Comparison of ENCODE assay signal across 9 mouse cellular contexts in genomic region chr11:32216851-32217250, GRCm38 (mm10). TPM values are rescaled to one million over a fixed set of nuclear protein-coding genes. Genes with fewer than 3 reads are reported as not detected.
DNase-seq lines count a peak whose midpoint lies in the region; ATAC-seq and TF ChIP-seq lines count a peak whose summit lies in the region.
"Had no signal": no experiment of that assay in that cellular context is flagged by ENCODE, and none has a peak within 500 bp of the region (broad histone marks: within the 10 kb centered on the region; RNA-seq: fewer than 3 reads in every experiment).

No protein-coding gene starts in this region.

- H3K9ac ChIP-seq in kidney, embryonic 16.5 days (replicated peaks; ENCODE audit: low read length), result no peak overlapping the region
- H3K9ac ChIP-seq in MEL (ENCODE audit: control insufficient read depth, low read depth, low read length, poor library complexity, severe bottlenecking), result no peak overlapping the region

- no peaks in the 10 kb centered on the region for H3K4me1 ChIP-seq in kidney, adult 2 months (ENCODE audit: control insufficient read depth, insufficient read depth, low read length)
- peaks cover 22% of the 10 kb centered on the region for H3K4me1 ChIP-seq in kidney, embryonic 16.5 days (ENCODE audit: insufficient read depth, low read length)
- H3K4me1 ChIP-seq in MEL (ENCODE audit: control insufficient read depth in 1 of 2, insufficient read depth in 2 of 2, low read length in 2 of 2), result no peaks in the 10 kb centered on the region

- no peak for TF ChIP-seq POLR2A in kidney, adult 2 months (IDR thresholded peaks at IDR 0.05; ENCODE audit: low read depth, low read length)
- no peak for TF ChIP-seq POLR2A in MEL (IDR thresholded peaks at IDR 0.05; ENCODE audit: control insufficient read depth in 1 of 2, insufficient read depth in 1 of 2, low read depth in 1 of 2, low read length in 2 of 2, poor library complexity in 1 of 2)

- TF ChIP-seq EP300 in MEL (IDR thresholded peaks at IDR 0.05; ENCODE audit: low read depth in 1 of 2, low read length in 2 of 2), result no peak

- intact Hi-C loops in gastrocnemius, adult 2 months (cut with DNase I), result loop anchor here (1.0 to 10.0 kb wide), 2 partner anchors 21 to 108 kb away; no protein-coding TSS in a partner anchor

- no peaks in the 10 kb centered on the region for H3K9me3 ChIP-seq in kidney, embryonic 16.5 days (ENCODE audit: low read length)
- H3K9me3 ChIP-seq in MEL (replicated peaks; ENCODE audit: insufficient read depth, low read length), result no peaks in the 10 kb centered on the region

- no peak for ATAC-seq in kidney, embryonic 16.5 days (ENCODE audit: low FRiP score, low TSS enrichment)
- peak; percentile 85 for ATAC-seq in megakaryocyte progenitor cell, adult 5-6 weeks (replicated peaks; ENCODE audit: poor library complexity)

- no peak overlapping the region for H3K27ac ChIP-seq in kidney, adult 2 months (ENCODE audit: insufficient read depth, low read depth, low read length)
- no peak overlapping the region for H3K27ac ChIP-seq in kidney, embryonic 16.5 days (ENCODE audit: low read length)
- no peak overlapping the region for H3K27ac ChIP-seq in MEL (ENCODE audit: control insufficient read depth, low read depth, low read length)
- no peak overlapping the region for H3K27ac ChIP-seq in gastrocnemius, adult 2 months

- H3K4me3 ChIP-seq in kidney, adult 2 months (ENCODE audit: insufficient read depth, low read depth, low read length), result no peak overlapping the region
- no peak overlapping the region for H3K4me3 ChIP-seq in kidney, embryonic 16.5 days (ENCODE audit: low read length)
- H3K4me3 ChIP-seq in MEL (ENCODE audit: control insufficient read depth in 1 of 2, insufficient read depth in 1 of 2, low read depth in 2 of 2, low read length in 2 of 2), result no peak overlapping the region
- H3K4me3 ChIP-seq in gastrocnemius, adult 2 months, result no peak overlapping the region

- WGBS in kidney, adult 2 months, result 20% methylated on average over 8 of the region's 8 CpGs
- 20% methylated on average over 8 of the region's 8 CpGs for WGBS in kidney, embryonic 16.5 days

- TF ChIP-seq RAD21 in MEL (IDR thresholded peaks at IDR 0.05; ENCODE audit: low read depth, low read length), result peak; percentile 51

- no peaks in the 10 kb centered on the region for H3K36me3 ChIP-seq in kidney, adult 2 months (ENCODE audit: control insufficient read depth, insufficient read depth, low read length)
- peaks cover 40% of the 10 kb centered on the region for H3K36me3 ChIP-seq in kidney, embryonic 16.5 days (ENCODE audit: insufficient read depth, low read length)
- H3K36me3 ChIP-seq in MEL (ENCODE audit: control insufficient read depth in 1 of 2, insufficient read depth in 2 of 2, low read length in 2 of 2), result no peaks in the 10 kb centered on the region

- H3K4me2 ChIP-seq in kidney, embryonic 16.5 days (replicated peaks; ENCODE audit: low read depth, low read length), result no peak overlapping the region

- peak; percentile 80 for DNase-seq in kidney, adult 2 months
- no peak for DNase-seq in MEL (ENCODE audit: low read depth, low spot score)
- DNase-seq in cerebellum, adult 8-10 months, result peak; percentile 81
- peak; percentile 81 for DNase-seq in gastrocnemius, adult 2 months
- peak; percentile 86 to 88 for DNase-seq in kidney, postnatal 4 days
- DNase-seq in spleen, postnatal 36 days (ENCODE audit: low spot score in 2 of 2), result peak; percentile 53 to 66

- TF ChIP-seq CTCF in kidney, adult 2 months (conservative IDR thresholded peaks at IDR 0.05; ENCODE audit: insufficient read depth, insufficient read length, low read depth, low read length), result peak; percentile 89
- TF ChIP-seq CTCF in MEL (IDR thresholded peaks at IDR 0.05 in 2 of 3, conservative IDR thresholded peaks at IDR 0.05 in 1 of 3; ENCODE audit: control insufficient read depth in 1 of 3, insufficient read depth in 1 of 3, low read depth in 2 of 3, low read length in 3 of 3, poor library complexity in 1 of 3, severe bottlenecking in 1 of 3), result peak in 2 of 3 experiments; percentile 16 to 55; a peak in 4 of 6 replicates
- TF ChIP-seq CTCF in gastrocnemius, adult 2 months (IDR thresholded peaks at IDR 0.05), result peak; percentile 79

- H3K79me2 ChIP-seq in MEL (ENCODE audit: control insufficient read depth, insufficient read depth, low read length, poor library complexity), result peaks cover 3% of the 10 kb centered on the region; the same call in 1 of the 2 replicates

- no peaks in the 10 kb centered on the region for H3K27me3 ChIP-seq in kidney, adult 2 months (replicated peaks; ENCODE audit: control insufficient read depth, insufficient read depth, low read length)
- H3K27me3 ChIP-seq in kidney, embryonic 16.5 days (ENCODE audit: insufficient read depth, low read length), result no peaks in the 10 kb centered on the region
- H3K27me3 ChIP-seq in MEL (ENCODE audit: control insufficient read depth in 1 of 2, insufficient read depth in 2 of 2, low read length in 2 of 2), result peaks cover 6% of the 10 kb centered on the region in 2 experiments

TF ChIP-seq in MEL, 35 proteins besides CTCF, POLR2A, EP300 and RAD21:
- TF ChIP-seq POLR2AphosphoS2 (IDR thresholded peaks at IDR 0.05; ENCODE audit: low read length), result no peak
- TF ChIP-seq MAX (IDR thresholded peaks at IDR 0.05; ENCODE audit: low read length), result no peak
- peak; percentile 63 for TF ChIP-seq SMC3 (IDR thresholded peaks at IDR 0.05; ENCODE audit: low read depth, low read length)
- TF ChIP-seq ZC3H11A (IDR thresholded peaks at IDR 0.05; ENCODE audit: low read depth, low read length), result peak; percentile 56
- no peak for TF ChIP-seq USF1 (IDR thresholded peaks at IDR 0.05; ENCODE audit: low read depth, low read length)
- TF ChIP-seq HCFC1 (IDR thresholded peaks at IDR 0.05; ENCODE audit: low read depth, low read length), result no peak
- no peak for TF ChIP-seq SIN3A (IDR thresholded peaks at IDR 0.05; ENCODE audit: low read length)
- no peak for TF ChIP-seq NELFE (IDR thresholded peaks at IDR 0.05; ENCODE audit: low read depth, low read length)

RNA-seq across cellular contexts. Expression of gene Rhbdf1, which starts 5.2 kb away (rescaled TPM):
- polyA plus RNA-seq in kidney, adult 2 months (2012; rRNA removed), result 81.7 and 110 TPM in 2 replicates
- 61.9 and 62.1 TPM in 2 replicates for polyA plus RNA-seq in kidney, embryonic 16.5 days (2015; fragmentation: Nextera tagmentation; extraction: Ambion mirVana)
- total RNA-seq in MEL (2012; rRNA removed), result 2.4 and 2.9 TPM in 2 replicates
- polyA plus RNA-seq in MEL (2012; ENCODE audit: insufficient read depth in 1 of 2, insufficient read length in 2 of 2, low read depth in 1 of 2, low replicate concordance in 2 of 2, missing spikeins in 1 of 2), result 10 to 100 TPM in 1 of 2 experiments, not detected in 1; 14.3 TPM
- total RNA-seq in gastrocnemius, adult 2 months (2021), result 10 to 100 TPM; 17.9 to 19.9 TPM
- total RNA-seq in megakaryocyte progenitor cell, adult 5-6 weeks (2015), result 0.22 TPM in 1 of 2 replicates, not detected in the other
- total RNA-seq in megakaryocyte progenitor cell, adult 5-6 weeks (2017), result 0.25 and 2.9 TPM in 2 replicates

RNA-seq across cellular contexts. Expression of gene Mpg, which starts 9.5 kb away (rescaled TPM):
- polyA plus RNA-seq in kidney, adult 2 months (2012; rRNA removed), result 12.5 and 13.4 TPM in 2 replicates
- polyA plus RNA-seq in kidney, embryonic 16.5 days (2015; fragmentation: Nextera tagmentation; extraction: Ambion mirVana), result 38.3 and 42.4 TPM in 2 replicates
- total RNA-seq in MEL (2012; rRNA removed), result 41.2 and 43.2 TPM in 2 replicates
- polyA plus RNA-seq in MEL (2012; ENCODE audit: insufficient read depth in 1 of 2, insufficient read length in 2 of 2, low read depth in 1 of 2, low replicate concordance in 2 of 2, missing spikeins in 1 of 2), result 10 to 100 TPM in 1 of 2 experiments, not detected in 1; 42.0 TPM
- 1 to 10 TPM; 3.1 to 5.3 TPM for total RNA-seq in gastrocnemius, adult 2 months (2021)
- 5.4 and 7.1 TPM in 2 replicates for total RNA-seq in megakaryocyte progenitor cell, adult 5-6 weeks (2015)
- 5.3 and 7.8 TPM in 2 replicates for total RNA-seq in megakaryocyte progenitor cell, adult 5-6 weeks (2017)

RNA-seq across cellular contexts. Expression of gene Snrnp25, which starts 11.6 kb away (rescaled TPM):
- polyA plus RNA-seq in kidney, adult 2 months (2012; rRNA removed), result 16.1 and 19.5 TPM in 2 replicates
- 56.6 and 61.1 TPM in 2 replicates for polyA plus RNA-seq in kidney, embryonic 16.5 days (2015; fragmentation: Nextera tagmentation; extraction: Ambion mirVana)
- total RNA-seq in MEL (2012; rRNA removed), result 148 and 158 TPM in 2 replicates
- 100 to 1,000 TPM in 1 of 2 experiments, not detected in 1; 130 TPM for polyA plus RNA-seq in MEL (2012; ENCODE audit: insufficient read depth in 1 of 2, insufficient read length in 2 of 2, low read depth in 1 of 2, low replicate concordance in 2 of 2, missing spikeins in 1 of 2)
- 1 to 10 TPM; 9.5 to 9.7 TPM for total RNA-seq in gastrocnemius, adult 2 months (2021)
- 56.5 and 60.4 TPM in 2 replicates for total RNA-seq in megakaryocyte progenitor cell, adult 5-6 weeks (2015)
- 70.3 and 82.6 TPM in 2 replicates for total RNA-seq in megakaryocyte progenitor cell, adult 5-6 weeks (2017)

RNA-seq across cellular contexts. Expression of gene Il9r, which starts 16.8 kb away (rescaled TPM):
- 0.05 and 0.58 TPM in 2 replicates for polyA plus RNA-seq in kidney, adult 2 months (2012; rRNA removed)
- polyA plus RNA-seq in kidney, embryonic 16.5 days (2015; fragmentation: Nextera tagmentation; extraction: Ambion mirVana), result 0.04 TPM in 1 of 2 replicates, not detected in the other
- 76.5 and 83.8 TPM in 2 replicates for total RNA-seq in MEL (2012; rRNA removed)
- 10 to 100 TPM in 1 of 2 experiments, not detected in 1; 56.9 TPM for polyA plus RNA-seq in MEL (2012; ENCODE audit: insufficient read depth in 1 of 2, insufficient read length in 2 of 2, low read depth in 1 of 2, low replicate concordance in 2 of 2, missing spikeins in 1 of 2)
- not detected for total RNA-seq in gastrocnemius, adult 2 months (2021)
- 0.07 TPM in 1 of 2 replicates, not detected in the other for total RNA-seq in megakaryocyte progenitor cell, adult 5-6 weeks (2015)
- 0.30 TPM in 1 of 2 replicates, not detected in the other for total RNA-seq in megakaryocyte progenitor cell, adult 5-6 weeks (2017)
- total RNA-seq: left cerebral cortex, postnatal 10 days had no signal

RNA-seq across cellular contexts. Expression of gene Nprl3, which starts 50.7 kb away (rescaled TPM):
- 71.9 and 95.7 TPM in 2 replicates for polyA plus RNA-seq in kidney, adult 2 months (2012; rRNA removed)
- polyA plus RNA-seq in kidney, embryonic 16.5 days (2015; fragmentation: Nextera tagmentation; extraction: Ambion mirVana), result 50.2 and 50.8 TPM in 2 replicates
- 12.5 and 14.1 TPM in 2 replicates for total RNA-seq in MEL (2012; rRNA removed)
- polyA plus RNA-seq in MEL (2012; ENCODE audit: insufficient read depth in 1 of 2, insufficient read length in 2 of 2, low read depth in 1 of 2, low replicate concordance in 2 of 2, missing spikeins in 1 of 2), result 10 to 100 TPM in 1 of 2 experiments, not detected in 1; 18.4 TPM
- total RNA-seq in gastrocnemius, adult 2 months (2021), result 10 to 100 TPM; 25.6 to 29.6 TPM
- 15.1 and 16.2 TPM in 2 replicates for total RNA-seq in megakaryocyte progenitor cell, adult 5-6 weeks (2015)
- total RNA-seq in megakaryocyte progenitor cell, adult 5-6 weeks (2017), result 14.4 and 17.2 TPM in 2 replicates

Comparison
In these comparisons a context has a peak if more than half of its experiments do, and no peak if none do; other contexts are left out.
1. CTCF ChIP-seq: peak in every context shown above with its lines; median percentile 89 in kidney, adult 2 months; 79 in gastrocnemius, adult 2 months; 36 in MEL.
2. RNA of gene Snrnp25, which starts 11.6 kb away (total RNA-seq): 148 to 158 TPM in MEL and 56.5 to 82.6 TPM in megakaryocyte progenitor cell, adult 5-6 weeks; 9.5 to 9.7 TPM in gastrocnemius, adult 2 months; every median in the first group is over 4 times any median in the second.